Mouse (Mus musculus) frontal cortex, postnatal 25 days (tissue): ENCODE results near the gene Coa4.

Experiments
- DNase-seq, 2 experiments: peaks; one replicate each; pipeline ENCODE4 v3.0.0; 2022; ENCODE audit warnings: low spot score in 2 of 2

Coa4 gene

DNA sequence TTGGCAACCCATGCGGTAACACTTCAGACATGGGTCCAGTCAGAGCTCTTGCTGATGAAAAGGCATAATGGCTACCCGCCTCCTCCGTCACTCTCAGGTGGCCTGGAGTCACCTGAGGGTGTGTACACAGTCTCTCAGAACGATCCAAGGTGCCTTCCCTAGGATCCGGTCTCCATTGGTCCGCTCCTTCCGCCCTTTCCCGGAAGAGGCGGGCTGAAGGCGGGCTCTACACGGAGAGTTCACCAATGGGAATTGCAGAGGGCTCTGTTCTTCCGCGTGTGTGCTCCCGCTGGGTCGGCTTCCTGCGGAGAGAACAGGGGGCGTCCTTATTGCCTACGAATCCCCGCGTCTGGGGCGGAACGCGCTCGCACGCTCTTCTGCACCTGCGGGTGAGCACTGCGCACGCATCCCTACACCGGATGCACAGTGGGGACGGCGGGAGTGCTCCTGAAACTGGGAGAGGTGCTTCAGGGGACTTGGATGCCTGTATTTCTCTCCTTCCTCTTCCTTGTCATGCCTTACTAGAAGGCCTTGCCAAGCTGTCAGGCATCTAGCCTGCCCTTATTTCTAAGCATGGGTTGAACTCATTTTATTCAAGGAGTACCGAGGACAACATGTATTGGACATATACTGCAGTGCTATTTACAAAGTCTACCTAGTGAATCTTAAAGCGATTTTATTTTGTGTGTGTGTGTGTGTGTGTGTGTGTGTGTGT lies at the start of gene Coa4:
Gene Coa4 (plus strand): TSS at position 268 of the 715 bp plus-strand sequence.
- DNase-seq: peak; percentile 62 to 71

DNA sequence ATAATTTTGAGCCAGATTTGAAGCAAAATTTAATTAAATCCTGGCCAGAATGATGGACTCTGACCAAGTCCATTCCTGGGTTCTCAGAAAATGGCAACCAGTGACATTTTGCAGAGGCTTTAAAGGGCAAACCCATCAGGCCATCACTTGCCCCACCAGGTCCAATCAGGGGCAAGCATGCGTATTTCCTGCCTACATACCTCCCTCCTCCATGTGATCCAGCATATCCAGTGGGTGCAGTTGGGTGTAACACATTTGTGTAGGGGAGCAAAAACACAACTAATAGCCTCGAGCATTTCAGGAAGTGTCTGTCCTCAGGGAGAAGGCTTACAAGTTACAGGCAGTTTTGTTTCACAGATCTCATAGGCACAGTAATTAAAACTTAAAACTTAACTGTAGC lies 49.6 kb upstream of the Coa4 start:
- DNase-seq: no peak

DNA sequence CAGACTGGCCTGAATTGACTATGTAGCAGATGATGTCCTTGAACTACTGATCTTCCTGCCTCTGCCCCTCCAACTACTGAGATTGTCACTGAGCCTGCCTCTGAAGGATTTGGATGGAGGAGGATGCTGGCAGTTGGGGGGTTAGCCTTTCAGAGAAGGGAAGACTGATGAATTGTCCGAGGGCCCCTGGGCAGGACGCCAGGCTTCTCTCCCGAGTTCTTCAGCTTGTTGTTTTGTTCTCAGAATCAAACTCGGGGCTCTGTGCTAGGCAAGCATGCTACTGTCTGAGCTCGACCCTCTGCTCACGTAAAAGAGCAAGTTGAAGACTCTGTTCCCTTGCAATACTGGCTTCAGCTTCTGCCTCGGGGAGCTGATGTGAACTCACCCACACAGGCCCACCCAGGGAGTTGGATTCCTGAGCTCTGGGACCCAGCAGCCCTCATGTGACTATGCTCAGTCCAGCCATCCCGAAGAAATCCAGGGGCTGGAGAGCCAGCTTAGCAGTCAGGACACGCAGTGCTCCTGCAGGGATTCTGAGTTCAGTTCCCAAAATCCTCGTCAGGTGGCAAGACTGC lies 48.3 kb upstream of the Coa4 start:
- DNase-seq: no peak

DNA sequence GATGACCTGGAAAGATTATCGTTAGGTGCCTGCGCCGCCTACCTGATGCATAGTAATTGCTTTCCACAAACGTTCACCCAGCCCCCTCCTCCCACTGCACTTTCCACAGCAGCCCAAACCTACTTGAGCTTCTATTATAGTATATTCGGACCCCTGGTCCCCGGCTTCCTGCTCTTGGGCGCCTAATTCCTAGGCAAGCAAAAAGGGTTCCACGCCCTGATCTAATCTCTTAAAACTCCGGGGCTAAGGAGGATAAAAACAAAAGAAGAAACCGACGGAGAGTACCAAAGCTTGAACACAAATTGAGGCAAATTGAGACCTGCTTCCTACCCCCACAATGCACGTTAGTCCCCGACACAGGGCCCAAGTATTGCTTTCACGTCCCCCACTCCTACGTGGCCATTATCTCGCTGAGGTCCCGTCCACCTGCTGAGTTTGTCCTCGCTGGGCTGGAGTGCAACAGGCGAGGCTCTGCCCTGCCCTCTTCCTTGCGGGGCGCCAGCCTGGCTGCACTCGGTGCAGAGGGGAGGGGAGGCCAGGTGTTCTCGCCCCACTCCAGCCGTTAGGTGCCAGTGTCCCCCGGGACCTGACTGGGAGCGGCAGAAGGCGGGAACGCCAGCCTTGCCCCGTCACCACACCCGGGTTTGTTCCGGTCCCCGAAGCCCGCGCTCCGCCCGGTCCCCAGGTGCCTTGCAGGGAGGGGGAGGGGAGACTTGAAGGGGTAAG lies 44.3 kb upstream of the Coa4 start:
- no peak for DNase-seq

DNA sequence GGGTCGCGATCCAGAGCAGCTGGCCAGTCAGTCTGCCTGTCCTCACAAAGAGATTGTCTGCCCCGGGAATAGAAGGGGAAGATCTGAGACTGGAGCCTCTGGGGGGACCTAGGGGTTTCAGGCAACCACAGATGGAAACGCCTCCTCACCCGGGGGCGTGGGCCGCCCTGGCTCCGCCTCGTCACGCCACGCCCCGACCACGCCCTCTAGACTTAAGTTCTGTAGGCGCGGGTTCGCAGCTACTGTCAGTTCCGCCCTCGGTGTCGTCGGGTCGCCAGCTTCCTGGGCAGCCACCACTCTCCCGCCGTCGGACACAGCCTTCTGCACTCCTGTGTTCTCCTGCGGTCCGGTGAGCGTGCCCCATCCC lies 43.8 kb upstream of the Coa4 start, which contains the start of gene Ucp2:
Gene Ucp2 (plus strand): TSS at position 221 of the 367 bp plus-strand sequence.
- DNase-seq: peak in 1 of 2 experiments; percentile 46

DNA sequence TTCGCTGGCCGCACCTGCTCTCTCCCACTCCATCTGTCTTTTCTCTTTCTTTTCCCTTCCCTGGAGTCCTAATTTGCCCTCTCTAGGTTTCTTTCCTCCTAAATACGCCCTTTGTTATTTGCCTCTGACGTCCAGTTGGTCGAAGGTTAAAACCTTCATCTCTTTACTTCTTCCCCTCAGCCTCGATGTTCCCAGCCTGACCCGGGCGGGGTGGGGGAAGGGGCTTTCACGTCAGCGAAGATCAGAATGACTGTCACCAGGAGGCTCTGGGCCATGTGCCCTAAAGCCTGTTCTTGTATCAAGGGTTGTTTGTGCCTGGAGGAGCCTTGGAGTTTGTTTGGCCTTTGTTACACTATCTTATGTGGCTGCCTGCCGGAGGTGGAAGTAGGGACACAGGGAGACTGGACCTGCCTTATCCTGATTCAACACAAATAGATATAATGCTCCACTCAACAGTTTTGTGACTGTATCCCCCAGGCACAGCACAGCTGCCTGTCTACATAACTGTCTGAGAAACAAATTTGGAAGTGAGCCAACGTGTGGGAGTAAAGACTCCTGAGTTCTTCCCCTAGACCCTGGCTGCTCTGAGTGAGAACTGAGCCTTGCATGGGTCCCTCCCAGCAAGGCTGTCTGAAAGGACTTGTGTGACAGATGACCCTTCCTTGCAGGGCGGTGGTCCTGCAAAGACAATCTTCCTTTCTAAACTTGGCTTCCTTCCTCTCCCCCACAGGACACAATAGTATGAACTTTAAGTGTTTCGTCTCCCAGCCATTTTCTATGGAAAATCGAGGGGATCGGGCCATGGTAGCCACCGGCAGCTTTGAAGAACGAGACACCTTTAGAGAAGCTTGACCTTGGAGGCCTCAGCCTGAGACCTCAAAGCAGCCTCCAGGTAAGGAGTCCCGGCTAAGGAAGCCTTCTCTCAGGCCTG lies 43.1 kb upstream of the Coa4 start:
- DNase-seq: no peak

DNA sequence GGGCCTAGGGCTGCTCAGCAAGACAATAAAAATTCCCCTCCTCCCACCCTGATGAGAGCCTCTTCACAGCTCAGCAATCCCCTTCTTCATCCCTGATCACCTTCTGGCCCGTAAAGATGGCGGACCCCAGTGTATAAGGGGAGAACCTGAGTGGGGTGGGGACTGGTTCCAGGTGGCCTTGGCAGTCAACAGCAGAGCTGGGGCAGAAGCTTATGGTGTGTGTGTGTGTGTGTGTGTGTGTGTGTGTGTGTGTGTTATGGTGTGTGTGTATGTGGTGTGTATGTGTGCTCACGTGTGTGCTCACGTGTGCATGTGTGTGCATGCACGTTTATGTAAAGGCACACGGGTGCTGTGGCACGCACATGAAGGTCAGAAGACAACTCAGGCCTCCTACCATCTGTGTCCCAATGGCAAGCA lies 42.4 kb upstream of the Coa4 start:
- no peak for DNase-seq

DNA sequence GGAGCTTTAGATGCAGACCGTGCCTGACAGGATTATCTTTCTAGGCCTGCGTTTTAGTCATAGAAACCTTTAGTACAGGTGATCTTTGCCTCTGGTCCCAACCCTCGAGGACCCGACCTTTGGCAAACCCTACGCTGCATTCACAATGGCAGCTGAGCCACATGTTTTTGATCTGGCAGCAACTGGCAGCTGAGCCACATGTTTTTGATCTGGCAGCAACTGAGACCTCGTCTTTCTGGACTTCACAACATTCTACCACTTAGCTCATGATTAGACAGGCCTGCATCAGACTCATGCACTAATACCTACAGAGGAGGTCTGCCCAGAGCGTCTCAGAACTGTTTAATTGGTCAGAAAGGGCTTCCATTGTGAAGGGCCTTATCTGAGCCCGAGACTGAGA lies 41.8 kb upstream of the Coa4 start:
- no peak for DNase-seq

DNA sequence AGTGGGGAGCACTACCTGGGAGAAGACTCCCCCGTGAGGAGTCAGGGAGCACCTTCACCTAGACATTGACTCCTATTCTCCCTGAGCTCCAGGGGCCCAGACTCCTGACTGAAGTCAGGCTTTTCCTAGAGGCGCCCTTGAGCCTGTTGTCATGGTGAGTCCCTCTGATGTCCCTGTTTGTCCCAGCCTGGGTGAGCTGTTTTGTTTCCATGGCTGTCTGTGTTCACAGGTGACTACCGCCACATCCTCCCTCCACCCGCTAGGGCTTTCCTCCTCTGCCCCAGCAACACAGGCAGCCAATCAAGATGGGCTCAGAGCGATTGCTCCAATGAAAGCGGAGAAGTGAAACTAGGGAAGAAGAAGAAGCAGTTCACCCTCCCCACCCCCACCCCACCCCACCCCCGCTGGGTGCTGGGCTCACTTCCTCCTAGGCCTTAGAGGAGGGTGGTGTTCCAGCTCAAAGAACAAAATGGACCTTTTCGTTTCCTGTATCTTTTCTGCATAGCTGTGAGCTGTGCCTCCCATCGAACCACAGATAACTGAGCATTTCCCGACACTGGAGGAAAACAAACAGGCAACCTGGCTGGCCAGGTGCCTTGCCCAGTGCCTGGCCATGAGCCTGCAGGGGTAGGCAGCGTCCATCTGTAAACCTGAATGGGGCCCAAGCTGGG lies 41.2 kb upstream of the Coa4 start:
- DNase-seq: peak in 1 of 2 experiments; percentile 37

DNA sequence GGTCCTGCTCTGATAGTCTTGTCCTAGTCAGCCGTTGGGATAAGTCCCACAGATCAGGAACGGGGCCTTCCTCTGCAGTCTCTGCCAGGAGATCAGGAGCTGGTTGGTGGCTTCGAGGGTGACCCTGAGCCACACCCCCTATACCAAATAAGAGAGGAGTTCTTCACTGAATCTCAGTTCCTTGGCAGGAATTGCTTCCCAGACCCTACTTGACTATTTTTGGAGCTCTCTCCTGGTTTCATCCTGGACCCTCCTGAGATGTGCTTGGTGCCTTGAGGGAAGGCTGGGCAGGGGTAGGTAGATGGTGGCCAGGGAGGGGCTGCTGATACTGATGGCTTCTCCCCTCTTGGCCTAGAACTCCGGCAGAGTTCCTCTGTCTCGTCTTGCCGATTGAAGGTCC lies 40.5 kb upstream of the Coa4 start:
- DNase-seq: no peak

DNA sequence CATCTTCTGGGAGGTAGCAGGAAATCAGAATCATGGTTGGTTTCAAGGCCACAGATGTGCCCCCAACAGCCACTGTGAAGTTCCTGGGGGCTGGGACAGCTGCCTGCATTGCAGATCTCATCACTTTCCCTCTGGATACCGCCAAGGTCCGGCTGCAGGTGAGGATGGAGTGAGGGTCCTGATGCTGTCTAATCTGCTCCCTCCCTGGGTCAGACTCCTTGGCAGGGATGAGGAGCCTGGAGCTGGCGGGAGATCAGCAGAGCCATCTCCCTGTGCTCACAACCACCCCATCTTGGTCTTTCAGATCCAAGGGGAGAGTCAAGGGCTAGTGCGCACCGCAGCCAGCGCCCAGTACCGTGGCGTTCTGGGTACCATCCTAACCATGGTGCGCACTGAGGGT lies 40.1 kb upstream of the Coa4 start:
- DNase-seq: no peak

DNA sequence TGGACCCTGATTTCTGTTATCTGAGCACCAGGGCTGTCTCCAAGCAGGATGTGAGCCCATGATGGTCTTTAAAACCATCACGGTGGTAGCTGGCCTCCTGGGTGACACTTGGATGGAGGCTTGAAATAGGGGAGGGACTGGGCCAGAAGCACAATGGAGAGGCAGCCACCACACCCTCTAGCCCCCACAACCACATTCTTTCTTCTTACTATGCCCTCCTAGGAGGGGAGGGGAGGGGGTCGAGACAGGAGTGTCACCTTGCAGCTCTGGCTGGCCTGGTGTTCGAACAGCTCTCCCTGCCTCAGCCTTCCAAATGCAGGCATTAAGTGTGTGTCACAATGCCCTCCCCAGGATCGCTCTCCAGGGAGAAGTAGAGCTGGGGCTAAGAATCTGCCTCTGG lies 39.5 kb upstream of the Coa4 start:
- no peak for DNase-seq

DNA sequence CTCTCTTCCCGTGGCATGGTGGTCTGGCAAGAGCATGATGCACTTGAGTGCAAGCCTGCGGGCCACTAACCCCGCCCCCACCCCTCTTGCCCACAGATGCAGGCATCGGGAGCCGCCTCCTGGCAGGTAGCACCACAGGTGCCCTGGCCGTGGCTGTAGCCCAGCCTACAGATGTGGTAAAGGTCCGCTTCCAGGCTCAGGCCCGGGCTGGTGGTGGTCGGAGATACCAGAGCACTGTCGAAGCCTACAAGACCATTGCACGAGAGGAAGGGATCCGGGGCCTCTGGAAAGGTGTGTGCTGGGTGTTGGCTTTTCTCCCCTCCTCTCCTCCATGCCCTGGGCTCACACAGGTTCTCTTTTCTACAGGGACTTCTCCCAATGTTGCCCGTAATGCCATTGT lies 38.9 kb upstream of the Coa4 start:
- DNase-seq: no peak

DNA sequence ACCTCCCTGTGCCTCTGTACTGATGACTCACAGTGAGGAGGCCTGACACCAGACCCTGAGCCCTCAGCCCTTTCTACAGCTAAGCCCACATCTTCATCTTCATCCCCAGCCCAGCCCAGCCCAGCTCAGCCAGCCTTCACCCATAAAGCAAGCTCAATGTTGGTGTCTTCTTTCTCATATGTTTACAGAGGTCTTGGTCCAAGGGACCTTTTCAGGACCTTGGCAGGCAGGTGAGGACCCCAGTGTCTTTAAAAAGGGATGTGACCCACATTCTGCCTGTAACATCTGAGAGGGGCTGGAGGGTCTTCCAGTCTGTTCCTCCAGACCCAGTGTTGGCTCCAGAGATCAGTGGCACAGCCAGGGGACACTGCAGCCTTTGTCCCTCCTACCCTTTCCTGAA lies 37.4 kb upstream of the Coa4 start:
- DNase-seq: no peak

DNA sequence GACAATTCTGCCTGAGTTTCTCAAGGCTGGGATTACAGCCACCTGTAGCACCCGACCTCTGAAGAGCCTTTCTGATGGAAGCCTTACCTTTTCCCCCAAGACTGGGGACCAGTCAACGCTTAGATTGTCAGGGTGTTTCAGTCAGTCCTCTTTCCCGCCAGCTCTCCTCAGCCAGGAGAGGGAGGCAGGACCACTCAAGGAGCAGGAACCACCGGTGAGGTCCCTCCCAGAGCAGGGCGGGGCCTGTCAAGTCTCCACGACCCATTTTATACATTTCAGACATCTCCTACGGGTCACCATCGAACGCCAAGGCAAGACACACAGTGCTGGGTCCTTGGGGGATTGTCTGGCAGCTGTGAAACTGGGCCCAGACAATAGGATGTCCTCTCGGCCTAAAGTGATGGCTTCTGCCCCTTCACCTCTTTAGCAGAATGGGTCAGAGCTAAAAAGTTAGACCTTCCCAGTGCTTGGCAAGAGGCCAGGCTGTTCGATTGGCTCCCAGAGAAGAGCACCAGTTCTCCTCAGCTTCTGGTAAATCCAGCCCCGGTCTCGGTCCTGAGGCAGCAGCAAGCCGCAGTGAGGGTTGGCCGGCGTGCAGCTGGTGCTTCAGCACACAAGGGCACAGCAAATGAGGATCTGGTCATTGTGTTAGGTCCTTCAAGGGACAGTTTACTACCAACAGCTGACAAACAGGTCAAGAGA lies 36.4 kb upstream of the Coa4 start:
- no peak for DNase-seq

DNA sequence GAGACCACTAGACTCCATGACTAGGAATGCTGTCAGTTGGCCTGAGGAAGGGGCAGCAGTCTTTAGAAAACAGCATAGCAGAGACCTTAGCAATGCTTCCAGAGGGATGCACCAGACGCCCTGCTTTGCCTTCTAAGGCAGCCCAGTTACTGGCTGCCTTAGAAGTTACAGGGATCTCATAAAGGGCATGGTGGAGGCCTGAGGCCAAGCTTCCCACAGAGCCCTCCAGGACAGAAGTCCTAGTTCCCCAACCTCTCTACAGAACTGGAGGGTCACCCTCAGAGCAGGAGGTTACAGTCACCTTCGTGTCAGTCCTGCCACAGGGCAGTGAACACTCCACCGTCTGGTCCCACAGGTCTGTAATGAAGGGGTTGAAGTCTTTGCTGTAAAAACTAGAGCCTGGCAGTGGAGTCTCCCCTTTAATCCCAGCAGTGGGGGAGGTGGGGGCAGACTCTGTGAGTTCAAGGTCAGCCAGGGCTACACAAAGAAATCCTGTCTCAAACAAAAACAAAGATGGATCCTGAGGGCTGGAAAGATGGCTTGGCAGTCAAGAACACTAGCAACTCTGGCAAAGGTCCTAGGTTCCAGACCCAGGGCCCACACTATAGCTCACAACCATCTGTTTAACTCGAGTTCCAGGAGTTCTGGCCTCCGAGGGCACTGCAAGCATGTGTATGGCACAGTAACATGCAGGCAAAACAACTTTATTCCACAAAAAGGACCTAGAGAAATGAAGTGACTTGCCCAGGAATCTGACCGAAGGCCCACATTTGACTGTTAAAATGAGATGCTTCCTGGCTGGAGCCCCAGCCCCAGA lies 35.6 kb upstream of the Coa4 start:
- no peak for DNase-seq

DNA sequence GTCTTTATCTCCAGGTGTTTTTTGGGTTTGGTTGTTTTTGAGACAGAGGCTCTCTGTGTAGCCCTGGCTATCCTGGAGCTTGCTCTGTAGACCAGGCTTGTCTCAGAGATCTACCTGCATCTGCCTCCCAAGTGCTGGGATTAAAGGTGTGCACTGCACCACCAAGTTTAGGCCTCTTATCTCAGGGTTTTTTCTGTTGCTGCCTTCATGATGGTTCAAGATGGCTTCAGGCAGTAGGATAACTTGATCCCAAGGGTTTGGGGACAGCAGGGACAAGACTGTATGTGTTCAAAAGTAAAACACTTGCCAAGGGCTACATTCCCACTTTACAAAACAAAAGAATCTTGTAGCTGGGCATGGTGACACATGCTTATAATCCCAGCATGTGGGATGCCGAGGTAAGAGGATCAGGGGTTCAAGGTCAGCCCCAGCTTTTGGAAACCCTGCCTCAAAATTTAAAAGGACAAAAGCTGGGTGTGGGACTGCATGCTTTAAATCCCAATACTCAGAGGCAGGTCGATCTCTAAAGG lies 35.0 kb upstream of the Coa4 start:
- no peak for DNase-seq

DNA sequence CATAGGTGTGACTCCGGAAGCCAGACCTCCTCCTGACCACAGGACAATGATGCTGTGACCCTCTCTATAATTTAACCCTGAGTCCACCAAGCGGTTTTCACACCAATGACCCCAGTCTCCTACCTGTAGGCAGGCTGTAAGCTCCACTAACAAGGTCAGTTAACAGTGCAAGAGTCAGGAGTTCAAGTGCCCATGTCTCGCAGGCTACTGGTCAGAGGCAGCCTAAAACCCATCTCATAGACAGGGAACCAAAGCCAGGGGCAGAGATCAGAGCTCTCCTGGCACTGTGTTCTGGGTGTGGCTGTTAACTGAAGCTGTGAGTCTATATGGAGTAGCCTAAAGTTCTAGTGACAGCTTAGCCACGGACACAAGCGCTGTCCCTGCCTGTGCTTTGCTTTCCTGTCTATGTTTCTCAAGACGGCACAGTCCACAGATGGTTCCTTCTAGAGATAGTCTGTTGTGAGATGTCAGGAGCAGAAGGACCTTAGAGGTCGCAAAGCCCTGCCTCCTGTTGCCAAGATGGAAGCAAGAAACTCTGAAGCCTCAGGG lies 34.4 kb upstream of the Coa4 start:
- DNase-seq: no peak

DNA sequence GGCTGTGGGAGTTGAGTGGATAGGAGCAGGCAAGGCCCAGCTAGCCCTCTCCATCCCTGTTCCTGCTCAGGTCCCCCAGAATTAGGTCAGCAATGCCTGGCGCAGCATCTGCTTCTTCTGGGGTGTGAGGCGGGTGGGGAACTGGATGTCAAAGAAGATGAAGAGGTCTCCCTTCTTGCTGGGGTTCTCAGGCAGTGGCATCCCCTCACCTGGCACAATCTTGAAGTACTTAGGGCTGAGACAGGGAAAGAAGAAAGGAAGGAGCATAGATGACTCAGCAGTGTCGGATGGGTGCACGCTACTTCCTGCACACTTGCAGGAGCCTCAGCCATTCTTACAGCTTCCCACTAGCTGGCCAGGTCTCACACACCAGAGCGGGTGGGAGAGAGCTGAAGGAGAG lies 33.8 kb upstream of the Coa4 start:
- no peak for DNase-seq
